Mouse (Mus musculus): ENCODE data around the gene Wbp1l.

Gene Wbp1l

DNA sequence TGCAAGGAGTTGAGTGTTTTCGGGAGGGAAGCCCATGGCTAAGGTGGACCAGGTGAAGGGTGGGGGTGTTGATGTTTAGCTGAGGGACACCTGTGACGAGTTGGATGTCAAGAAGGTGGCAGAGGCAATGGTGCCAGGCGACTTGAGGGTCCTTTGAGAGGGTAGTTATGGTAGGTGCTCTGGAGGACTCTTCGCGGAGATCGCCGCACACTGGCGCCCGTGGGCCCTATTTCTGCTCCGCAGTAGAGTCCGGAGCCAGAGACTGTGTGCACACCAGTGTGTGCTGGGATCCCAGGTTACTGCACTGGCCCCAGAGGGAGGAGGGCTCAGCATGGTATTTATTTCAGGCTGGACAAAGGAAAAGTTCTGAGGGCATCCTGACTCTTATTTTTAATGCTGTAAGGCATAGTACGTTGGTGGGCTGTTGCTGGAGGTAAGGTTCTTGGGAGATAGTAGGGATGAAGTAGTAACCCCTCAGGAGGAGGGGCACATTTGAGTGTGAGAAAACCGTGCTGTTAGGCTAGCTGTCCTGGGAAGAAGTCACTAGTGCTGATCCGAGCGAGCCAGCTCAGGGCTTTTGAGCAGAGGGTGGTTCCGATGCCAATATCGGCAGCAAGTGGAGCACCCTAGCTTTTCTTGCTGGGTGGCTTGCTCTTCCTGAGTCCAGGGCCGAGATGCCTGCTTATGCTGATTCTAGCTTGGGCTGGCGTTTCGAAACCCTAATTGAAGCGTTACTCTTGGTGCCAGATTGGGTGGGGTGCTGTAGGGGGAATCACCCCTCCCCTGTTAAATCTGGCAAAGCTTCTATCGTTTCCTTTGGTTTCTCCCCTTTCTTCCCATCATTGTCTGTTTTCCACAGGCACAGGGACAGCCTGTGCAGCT, 732 bp downstream of the Wbp1l start:
- DNase-seq (ENCODE audit: low read depth, low spot score), result no peak

DNA sequence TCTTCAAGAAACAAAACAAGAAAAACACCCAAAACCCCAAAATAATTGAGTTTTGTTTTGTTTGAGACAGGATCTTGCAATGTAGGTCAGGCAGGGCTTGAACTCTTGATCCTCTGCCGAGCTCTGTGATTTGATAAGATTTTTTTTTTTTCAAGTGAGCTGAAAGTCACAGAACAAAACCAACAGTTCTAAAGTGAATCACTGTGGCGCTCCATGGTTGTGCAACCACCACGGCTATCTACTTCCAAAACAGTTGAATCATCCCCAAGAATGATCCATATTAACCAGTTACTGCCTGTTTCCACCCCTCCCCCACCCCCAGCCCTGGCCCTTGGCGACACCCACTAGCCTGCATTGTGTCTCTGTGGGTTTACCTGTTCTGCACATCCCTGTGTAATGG, 1.5 kb downstream of the Wbp1l start:
- DNase-seq (ENCODE audit: low read depth, low spot score), result no peak

DNA sequence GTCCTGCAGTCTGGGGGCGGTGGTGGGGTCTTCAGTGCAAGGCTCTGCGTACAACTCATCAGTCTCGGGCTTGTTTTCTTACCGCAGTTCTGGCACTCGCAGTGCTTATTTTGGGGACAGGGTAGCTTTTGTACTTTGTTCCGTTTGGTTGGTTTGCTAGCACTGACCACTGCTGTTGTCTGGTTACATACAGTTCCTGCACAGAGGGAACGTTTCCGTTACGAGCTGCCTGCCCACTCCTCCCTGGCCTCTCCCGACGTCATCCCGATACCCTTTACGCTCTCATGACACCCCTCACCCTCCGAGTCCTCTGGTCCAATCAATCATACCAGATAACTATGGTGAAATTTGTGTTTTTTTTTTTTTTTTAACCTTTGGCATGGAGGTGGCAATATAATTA, 2.6 kb downstream of the Wbp1l start:
- DNase-seq (ENCODE audit: low read depth, low spot score), result no peak

DNA sequence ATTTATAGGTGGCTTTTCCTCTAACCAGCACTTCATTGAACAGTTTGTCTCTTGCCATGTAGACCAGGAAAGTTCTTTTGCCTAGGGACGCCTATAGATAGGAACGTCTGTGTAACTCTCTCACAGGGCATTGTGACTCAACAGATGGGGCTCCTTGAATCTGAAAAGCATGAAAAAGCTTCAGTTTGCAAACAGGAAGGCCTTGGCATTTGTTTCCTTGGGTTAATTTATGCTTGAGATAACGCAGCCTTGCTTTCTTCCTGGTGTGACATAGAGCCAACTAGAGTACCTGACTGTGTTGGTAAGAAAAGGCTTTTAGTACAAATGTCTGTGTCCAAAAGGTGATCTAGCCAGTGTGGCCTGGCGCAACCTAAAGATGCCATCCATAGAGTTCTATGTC, 3.5 kb downstream of the Wbp1l start:
- DNase-seq (ENCODE audit: low read depth, low spot score), result no peak

DNA sequence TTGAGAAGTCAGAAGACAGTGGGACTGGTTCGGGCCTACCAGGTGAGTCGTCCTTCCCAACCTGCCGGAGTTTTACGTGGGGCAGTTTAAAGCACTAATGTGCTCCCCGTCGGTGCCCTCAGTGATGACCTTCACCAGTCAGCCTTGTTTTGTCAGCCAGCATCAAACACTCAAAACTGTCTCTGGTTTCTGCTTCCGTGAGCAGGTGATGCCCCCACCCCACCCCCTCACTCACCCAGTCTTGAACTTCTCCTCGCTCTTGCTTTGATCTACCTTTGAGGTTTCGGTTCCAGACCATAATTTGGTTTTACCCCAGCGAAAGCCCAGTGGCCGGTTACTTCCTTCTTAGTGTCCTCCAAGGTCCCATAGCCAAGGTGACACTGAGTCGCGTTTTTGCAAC, 7.8 kb downstream of the Wbp1l start:
- no peak for DNase-seq (ENCODE audit: low read depth, low spot score)

DNA sequence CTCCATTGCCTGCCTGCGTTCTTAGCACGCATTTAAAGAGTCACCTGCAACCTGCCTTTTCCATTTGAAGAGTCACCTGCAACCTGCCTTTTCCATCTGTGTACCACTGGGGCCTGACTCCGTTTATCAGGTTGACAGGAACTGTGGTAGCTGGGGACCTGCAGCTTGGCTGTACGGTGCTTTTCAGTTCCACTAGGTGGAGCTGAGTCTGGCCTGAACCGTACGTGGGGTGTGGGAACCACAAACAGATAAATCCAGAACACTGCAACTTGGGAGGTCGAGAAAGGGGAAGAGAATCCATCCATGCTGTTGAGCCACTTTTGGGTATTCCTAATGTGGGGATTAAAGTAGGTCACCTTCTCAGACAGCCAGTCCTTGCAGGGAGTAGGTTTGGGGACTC, 8.5 kb downstream of the Wbp1l start:
- DNase-seq (ENCODE audit: low read depth, low spot score), result peak; percentile 15

GRCm38 (mm10) chr19:46608158-46608557, 9.3 kb downstream of the Wbp1l start:
- no peak for DNase-seq (ENCODE audit: low read depth, low spot score)

- DNase-seq (ENCODE audit: low read depth, low spot score), result no peak
These were observed 17.5 kb downstream of the Wbp1l start for GRCm38 (mm10) chr19:46616378-46616777.

DNA sequence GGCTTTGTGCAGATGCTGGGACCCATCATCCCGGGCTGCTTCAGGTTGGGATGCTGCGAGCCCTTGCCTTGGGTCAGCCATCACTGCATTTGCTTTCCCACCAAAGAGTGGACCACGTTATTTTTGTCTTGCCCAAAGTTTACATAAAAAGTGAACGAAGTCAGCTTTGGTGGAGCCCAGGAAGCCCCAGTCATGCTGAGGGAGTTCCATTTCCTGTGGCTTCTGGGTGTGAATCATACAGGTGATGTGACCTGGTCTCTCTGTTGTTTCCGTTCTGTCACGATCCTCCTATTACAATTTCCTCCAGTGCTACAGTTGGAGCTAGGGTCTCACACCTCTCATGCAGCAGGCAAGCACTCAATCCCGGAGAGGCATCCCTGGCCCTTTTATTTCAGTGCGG, 18.5 kb downstream of the Wbp1l start:
- no peak for DNase-seq (ENCODE audit: low read depth, low spot score)

DNA sequence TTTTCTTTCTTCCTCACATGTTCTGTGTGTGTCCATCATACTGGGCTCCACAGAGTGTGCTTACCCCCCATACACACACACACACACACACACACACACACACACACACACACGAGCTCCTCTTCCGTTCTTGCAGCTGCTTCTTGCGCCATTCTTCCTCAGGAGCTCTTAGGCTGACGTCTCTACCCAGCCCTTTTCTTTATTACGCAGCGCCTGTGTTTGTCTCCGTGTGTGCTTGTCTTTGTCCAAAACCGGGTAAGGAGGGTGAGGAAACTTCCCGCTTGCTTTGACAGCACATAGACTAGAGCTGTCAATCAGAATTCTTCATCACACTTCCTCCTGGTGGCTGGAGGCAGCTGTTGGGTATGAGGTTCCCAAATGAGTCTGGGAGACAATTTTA, 19.4 kb downstream of the Wbp1l start:
- DNase-seq (ENCODE audit: low read depth, low spot score), result no peak

GRCm38 (mm10) chr19:46619001-46619400, 20.1 kb downstream of the Wbp1l start:
- no peak for DNase-seq (ENCODE audit: low read depth, low spot score)

GRCm38 (mm10) chr19:46619518-46619917, 20.6 kb downstream of the Wbp1l start:
- DNase-seq (ENCODE audit: low read depth, low spot score), result no peak

GRCm38 (mm10) chr19:46620016-46620808, 21.3 kb downstream of the Wbp1l start:
- no peak for DNase-seq (ENCODE audit: low read depth, low spot score)

DNA sequence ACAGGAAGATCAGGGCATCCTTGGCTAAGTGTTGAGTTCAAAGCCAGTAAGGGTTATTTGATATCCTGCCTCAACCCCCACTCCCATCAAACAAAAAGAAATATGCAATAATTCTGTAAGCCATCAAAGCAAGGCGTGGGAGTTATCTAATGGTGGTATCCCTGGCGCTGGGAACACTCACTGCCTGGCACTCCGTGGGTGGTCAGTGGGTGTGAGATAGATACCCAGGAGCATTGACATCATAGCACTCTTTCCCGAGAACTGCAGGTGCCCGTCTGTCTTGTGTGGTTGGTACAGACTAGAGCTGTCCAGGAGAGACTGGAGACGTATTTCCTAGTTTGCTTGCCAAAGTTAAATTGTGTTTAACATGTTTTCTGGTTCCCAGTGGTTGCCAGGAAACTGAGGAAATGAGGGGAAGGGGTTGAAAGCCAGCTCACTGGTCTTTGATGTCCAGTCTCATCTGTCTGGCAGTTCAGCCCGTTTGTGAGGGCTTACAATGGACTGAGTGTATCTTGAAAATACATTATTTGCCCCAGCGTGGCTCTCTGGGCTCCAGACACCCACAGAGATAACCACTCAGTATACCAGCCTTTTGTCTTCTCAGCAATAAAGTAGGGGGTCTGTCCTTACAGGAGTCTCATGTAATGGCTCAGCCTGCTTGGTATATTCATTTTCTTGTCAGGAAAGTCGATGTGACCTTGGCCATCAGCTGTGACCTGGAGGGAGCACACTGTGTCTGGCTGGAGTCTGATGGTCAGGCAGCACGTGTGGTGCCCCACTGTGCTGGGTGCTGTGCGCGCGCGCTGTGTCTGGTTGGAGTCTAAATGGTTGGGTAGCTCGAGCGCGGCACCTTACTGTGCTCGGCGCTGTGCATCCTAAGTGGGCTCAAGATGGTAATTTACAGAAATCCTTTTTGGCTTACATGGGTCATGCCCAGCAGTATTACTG, 22.6 kb downstream of the Wbp1l start:
- no peak for DNase-seq (ENCODE audit: low read depth, low spot score)

- DNase-seq (ENCODE audit: low read depth, low spot score), result no peak
These were observed 23.8 kb downstream of the Wbp1l start for GRCm38 (mm10) chr19:46622659-46623193.

DNA sequence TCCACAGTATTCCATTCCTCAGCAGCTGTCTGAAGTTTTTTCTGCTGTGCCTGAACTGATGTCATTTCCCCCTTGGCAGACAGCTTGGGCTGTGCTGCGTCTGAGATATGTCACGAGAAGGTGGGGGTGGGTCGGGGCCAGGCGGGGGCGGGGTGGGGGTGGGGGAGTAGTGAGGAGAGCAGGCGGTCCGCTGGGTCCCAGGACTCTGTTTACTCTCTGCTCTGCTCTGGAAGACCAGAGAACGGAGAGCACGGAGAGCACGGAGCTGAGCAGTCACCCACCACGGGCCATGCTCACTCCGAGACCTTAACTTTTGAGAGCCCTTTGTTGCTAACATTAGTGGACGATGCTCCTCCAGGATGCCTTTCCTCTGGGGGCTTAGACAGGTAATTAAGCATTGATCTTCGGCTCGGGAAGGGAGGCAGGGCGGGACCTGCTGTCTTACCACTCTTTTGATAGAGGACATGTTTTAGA, 24.3 kb downstream of the Wbp1l start:
- DNase-seq (ENCODE audit: low read depth, low spot score), result no peak

DNA sequence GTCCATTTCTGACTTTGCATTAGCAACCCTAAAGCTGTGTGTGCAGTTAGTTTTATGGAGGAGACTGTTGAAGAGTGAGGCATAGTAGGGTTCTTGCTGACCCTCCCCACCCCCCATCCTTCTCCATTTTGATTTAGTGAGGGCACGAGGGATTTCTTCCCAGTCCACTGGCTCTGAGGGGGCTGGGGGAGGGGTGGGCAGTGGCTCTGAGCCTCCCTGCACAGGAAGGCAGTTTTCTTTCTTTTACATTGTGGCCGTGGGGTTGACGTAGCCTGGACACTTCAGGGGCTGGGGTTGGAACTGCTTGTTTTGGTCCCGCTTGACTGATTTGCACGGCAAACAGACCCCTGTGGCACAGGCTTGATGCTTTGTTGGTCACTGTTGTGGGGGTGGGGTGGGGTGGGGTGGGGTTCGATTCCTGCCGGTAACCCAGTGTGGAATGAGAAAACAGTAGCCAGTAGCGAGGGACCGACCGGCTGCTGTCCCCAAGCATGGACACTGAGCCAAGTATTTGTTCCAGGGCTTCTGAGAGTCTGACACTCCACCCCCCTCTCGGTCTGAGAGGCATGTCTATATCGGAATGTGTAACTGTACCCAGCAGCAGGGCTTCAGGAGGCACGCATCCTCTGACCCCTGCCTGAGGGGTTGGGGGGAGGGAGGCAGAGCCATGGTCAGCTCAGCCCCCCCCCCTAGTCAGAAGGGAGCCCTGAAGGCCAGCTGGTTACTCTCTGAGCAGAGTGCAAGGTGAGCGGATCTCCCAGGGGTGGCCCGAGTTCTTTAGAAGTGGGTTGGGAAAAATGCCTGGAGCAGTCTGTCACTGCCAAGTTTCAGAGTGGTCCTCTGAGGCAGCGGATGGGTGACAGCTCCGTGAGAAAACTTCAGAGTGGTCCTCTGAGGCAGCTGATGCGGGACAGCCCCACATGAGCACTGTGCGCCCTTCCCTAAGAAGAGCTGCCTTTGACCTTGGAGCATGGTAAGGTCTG, 25.2 kb downstream of the Wbp1l start:
- DNase-seq (ENCODE audit: low read depth, low spot score), result no peak

DNA sequence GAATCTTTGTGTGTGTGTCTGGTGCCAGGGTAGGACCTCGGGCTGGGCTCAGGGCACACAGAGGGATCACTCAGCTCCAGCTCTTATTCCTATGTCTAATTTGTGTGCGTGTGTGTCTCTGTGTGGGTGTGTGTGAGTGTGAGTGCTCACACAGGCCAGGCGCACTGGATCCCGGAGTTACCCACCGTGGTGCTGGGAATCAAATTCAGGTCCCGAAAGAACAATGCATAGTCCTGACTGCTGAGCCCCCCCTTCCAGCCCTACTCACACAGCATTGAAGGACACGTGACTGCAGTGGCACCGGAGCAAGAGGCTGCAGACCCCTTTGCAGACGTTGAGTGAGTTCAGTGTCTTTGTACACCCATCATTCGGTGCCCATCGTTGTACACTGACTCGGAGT, 26.1 kb downstream of the Wbp1l start:
- no peak for DNase-seq (ENCODE audit: low read depth, low spot score)

DNA sequence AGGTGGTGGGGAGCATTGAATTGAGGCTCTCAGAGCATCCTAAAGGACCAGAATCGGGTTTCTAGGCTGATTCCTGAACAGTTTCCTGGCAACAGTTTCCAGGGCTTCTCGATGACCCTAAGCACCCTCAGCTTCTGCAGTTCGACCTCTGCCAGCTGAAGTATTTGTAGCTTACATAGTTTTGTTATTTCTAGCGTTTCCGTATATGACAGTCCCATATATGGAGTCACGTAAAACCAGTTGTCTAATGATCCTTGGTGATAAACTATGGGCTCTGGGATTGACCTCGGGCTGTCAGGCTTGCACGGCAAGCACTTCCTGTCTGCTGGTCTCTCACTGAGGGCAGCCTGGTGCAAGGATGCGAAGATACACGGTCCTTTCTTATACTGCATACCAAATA, 26.6 kb downstream of the Wbp1l start:
- DNase-seq (ENCODE audit: low read depth, low spot score), result no peak

GRCm38 (mm10) chr19:46628403-46628802, 29.5 kb downstream of the Wbp1l start:
- no peak for DNase-seq (ENCODE audit: low read depth, low spot score)
